Mouse (Mus musculus) bone marrow macrophage, adult 2 months (primary cell): ENCODE measurements around the gene Adgrv1.

ENCODE experiments used
- CTCF ChIP-seq: IDR thresholded peaks from 2 replicates; pipeline ENCODE4 v1.5.1; 2012; ENCODE audit warnings: low read depth, mild to moderate bottlenecking, low read length, moderate library complexity
- POLR2A ChIP-seq: IDR thresholded peaks from 2 replicates; pipeline ENCODE4 v1.6.1; 2012; ENCODE audit warnings: mild to moderate bottlenecking, low read depth, low read length, borderline replicate concordance

DNA sequence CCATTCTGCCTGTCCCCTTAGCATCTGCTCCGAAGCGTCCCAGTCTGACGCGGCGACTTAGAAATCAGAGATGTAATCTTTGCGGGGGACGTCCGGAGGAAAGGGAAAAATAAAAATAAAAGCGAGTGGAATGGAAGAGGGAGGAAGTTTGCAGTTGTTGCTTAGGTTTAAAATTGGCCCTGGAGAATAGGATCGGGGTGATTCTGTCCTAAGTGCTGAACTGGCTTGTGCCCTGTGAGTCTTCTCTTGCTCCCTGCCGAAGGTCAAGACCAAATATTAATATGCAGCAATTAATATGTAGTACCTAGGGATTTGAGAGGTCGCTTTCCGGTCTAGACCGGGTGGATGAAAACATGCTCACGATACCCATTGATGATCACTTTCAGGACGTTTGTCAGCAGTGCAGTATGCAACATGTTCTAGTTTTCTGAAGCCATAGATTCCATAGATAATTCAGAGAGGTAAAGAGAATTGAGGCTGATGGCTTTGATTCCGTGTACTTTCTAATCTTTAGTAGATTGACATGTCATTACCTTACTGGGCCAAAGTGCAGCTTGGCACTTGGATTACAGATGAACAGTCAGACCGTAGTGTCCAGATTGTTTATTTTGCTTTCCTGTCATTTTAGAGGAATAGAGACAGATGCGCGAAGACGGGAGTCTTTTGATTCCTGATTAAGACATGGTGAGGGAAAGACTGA is 25.2 kb upstream of the Adgrv1 start:
- TF ChIP-seq CTCF (no peak), POLR2A (no peak)
